Mouse (Mus musculus): ENCODE measurements at regions not wholly inside any gene's neighbourhood (a gene's known extent, or its start where the extent isn't known, plus 50 kb on each side); places are given as distances from the start of the nearest gene placed in this dataset.

GRCm38 (mm10) chr1:185079331-185079880 is 80.0 kb upstream of the Mark1 start:
- H3K4me3 ChIP-seq (replicated peaks): no peak overlapping the region
- no peak for ATAC-seq
- H3K36me3 ChIP-seq: no peaks in the 10 kb centered on the region
- H3K9me3 ChIP-seq: no peaks in the 10 kb centered on the region
- H3K4me1 ChIP-seq (replicated peaks): no peaks in the 10 kb centered on the region
- no peaks in the 10 kb centered on the region for H3K27me3 ChIP-seq (replicated peaks)
- no peak overlapping the region for H3K9ac ChIP-seq
- WGBS: 26% methylated on average over 5 of the region's 5 CpGs
- H3K4me2 ChIP-seq (replicated peaks): no peak overlapping the region
- H3K27ac ChIP-seq: no peak overlapping the region

- H3K4me2 ChIP-seq (replicated peaks): no peak overlapping the region
- no peak for ATAC-seq
- no peak overlapping the region for H3K4me3 ChIP-seq (replicated peaks)
- no peak overlapping the region for H3K27ac ChIP-seq
- no peaks in the 10 kb centered on the region for H3K36me3 ChIP-seq
- H3K9ac ChIP-seq: no peak overlapping the region
- no peaks in the 10 kb centered on the region for H3K9me3 ChIP-seq
- 91% methylated on average over 5 of the region's 5 CpGs for WGBS
- H3K27me3 ChIP-seq (replicated peaks): no peaks in the 10 kb centered on the region
- H3K4me1 ChIP-seq (replicated peaks): no peaks in the 10 kb centered on the region
These were observed 74.6 kb upstream of the Mark1 start for GRCm38 (mm10) chr1:185074001-185074400.

DNA sequence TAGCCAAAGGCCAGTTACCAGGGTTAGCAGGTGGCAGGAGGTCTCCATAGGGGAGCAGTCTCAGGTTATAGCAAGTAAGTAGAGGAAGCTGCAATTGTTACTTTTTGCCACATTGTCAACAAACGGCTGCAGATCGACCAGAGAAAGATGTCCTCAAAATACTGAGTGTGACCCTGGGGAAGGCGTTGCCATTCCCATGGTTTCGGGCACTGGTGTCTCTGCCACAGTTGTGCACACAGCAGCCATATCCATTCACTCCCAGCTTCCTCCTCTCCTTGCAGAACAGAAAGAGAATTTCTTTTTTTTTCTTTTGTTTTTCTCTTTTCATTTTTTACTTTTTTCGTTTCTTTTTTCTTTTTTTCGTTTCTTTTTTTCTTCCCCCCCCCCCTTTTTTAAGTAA is 73.4 kb upstream of the Mark1 start:
- ATAC-seq: no peak
- Histone ChIP-seq H3K4me3 (replicated peaks) (no peak overlapping the region), H3K9ac (no peak overlapping the region)

GRCm38 (mm10) chr1:185071566-185071965 is 72.2 kb upstream of the Mark1 start:
- ATAC-seq: peak; percentile 88
- no peak overlapping the region for H3K4me3 ChIP-seq (replicated peaks)
- H3K9ac ChIP-seq: no peak overlapping the region
- H3K4me1 ChIP-seq (replicated peaks): no peaks in the 10 kb centered on the region
- no peaks in the 10 kb centered on the region for H3K9me3 ChIP-seq
- no peaks in the 10 kb centered on the region for H3K27me3 ChIP-seq (replicated peaks)
- no peak overlapping the region for H3K4me2 ChIP-seq (replicated peaks)
- 41% methylated on average over 7 of the region's 7 CpGs for WGBS
- no peaks in the 10 kb centered on the region for H3K36me3 ChIP-seq
- H3K27ac ChIP-seq: no peak overlapping the region

More for the DNA sequence above, 73.4 kb upstream of the Mark1 start:
- no peaks in the 10 kb centered on the region for H3K4me1 ChIP-seq (replicated peaks)
- no peaks in the 10 kb centered on the region for H3K27me3 ChIP-seq (replicated peaks)
- H3K9me3 ChIP-seq: no peaks in the 10 kb centered on the region
- H3K36me3 ChIP-seq: no peaks in the 10 kb centered on the region
- no peak overlapping the region for H3K27ac ChIP-seq
- WGBS: 82% methylated on average over 6 of the region's 6 CpGs
- H3K4me2 ChIP-seq (replicated peaks): no peak overlapping the region

- WGBS: 70% methylated on average over 3 of the region's 3 CpGs
- no peak; the same call in 1 of the 2 replicates for ATAC-seq
- H3K27me3 ChIP-seq (replicated peaks): no peaks in the 10 kb centered on the region
- no peak overlapping the region for H3K9ac ChIP-seq
- H3K27ac ChIP-seq: no peak overlapping the region
- H3K4me2 ChIP-seq (replicated peaks): no peak overlapping the region
- H3K36me3 ChIP-seq: no peaks in the 10 kb centered on the region
- H3K4me1 ChIP-seq (replicated peaks): no peaks in the 10 kb centered on the region
- H3K4me3 ChIP-seq (replicated peaks): no peak overlapping the region
- H3K9me3 ChIP-seq: no peaks in the 10 kb centered on the region
These were observed 71.4 kb upstream of the Mark1 start for GRCm38 (mm10) chr1:185070853-185071149.

DNA sequence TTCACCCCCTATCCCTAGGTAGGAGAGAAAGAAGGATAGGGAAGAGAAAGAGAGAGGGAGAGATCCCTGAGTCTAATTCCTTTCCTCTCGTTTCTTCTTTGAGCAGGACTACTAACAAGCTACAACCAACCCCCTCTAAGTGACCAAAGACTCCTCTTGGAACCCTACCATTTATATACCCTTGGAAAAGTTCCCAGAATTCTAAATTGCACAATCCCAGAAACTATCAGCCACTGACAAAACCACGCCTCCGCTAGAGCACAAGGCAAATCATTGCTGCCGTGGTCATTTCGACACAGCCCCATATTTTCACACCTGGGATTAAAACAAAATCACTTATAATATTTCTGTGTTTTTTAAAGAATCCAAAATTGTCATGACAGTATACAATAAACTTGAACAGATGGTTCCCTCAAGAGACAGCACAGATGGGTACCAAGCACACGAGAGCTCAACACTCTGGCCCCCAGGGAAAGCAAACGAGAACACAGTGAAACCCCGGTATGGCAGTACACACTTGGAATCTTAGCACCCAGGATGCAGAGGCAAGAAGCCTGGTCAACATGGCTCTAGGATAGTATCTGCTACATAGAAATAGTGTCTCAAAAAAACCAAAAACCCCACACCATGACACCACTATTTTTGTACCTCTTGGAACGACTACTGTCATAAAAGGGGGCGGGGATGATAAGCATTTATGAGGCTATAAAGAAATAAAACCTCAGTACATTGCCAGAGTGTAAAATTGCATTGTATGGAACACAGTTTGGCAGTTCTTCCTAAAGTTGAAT is 70.9 kb upstream of the Mark1 start:
- Histone ChIP-seq H3K4me2 (replicated peaks) (peak overlapping the region; percentile 20; the same call in 1 of the 2 replicates), H3K4me1 (replicated peaks) (no peaks in the 10 kb centered on the region), H3K27ac (peak overlapping the region; percentile 49; the same call in 1 of the 2 replicates), H3K9me3 (no peaks in the 10 kb centered on the region), H3K36me3 (no peaks in the 10 kb centered on the region), H3K27me3 (replicated peaks) (no peaks in the 10 kb centered on the region), H3K9ac (no peak overlapping the region), H3K4me3 (replicated peaks) (no peak overlapping the region)
- peak; percentile 81 for ATAC-seq
- 43% methylated on average over 10 of the region's 10 CpGs for WGBS

DNA sequence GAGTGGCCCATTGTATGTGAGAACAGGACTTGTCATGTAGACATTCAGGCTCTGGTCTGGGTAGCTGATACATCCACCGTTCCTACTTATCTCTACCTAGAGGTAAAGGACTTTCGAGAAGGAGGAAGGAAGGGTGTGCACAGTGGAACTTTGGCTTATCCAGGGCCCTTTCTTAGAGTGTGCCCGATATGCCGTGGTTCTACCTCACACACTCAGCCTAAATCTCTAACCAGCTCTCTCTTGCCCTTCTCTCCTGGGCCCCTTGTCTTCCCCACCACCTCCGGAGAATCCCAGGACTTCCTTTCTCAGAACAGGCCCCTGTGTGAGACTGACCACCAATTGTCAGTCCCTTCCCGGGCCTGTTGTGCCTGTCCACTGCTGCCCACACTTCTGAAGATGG is 68.8 kb upstream of the Mark1 start:
- no peaks in the 10 kb centered on the region for H3K27me3 ChIP-seq (replicated peaks)
- 67% methylated on average over 6 of the region's 6 CpGs for WGBS
- H3K36me3 ChIP-seq: no peaks in the 10 kb centered on the region
- no peak overlapping the region for H3K4me3 ChIP-seq (replicated peaks)
- no peaks in the 10 kb centered on the region for H3K4me1 ChIP-seq (replicated peaks)
- no peak overlapping the region for H3K4me2 ChIP-seq (replicated peaks)
- no peak overlapping the region for H3K27ac ChIP-seq
- no peaks in the 10 kb centered on the region for H3K9me3 ChIP-seq
- H3K9ac ChIP-seq: no peak overlapping the region
- no peak for ATAC-seq

GRCm38 (mm10) chr1:185067661-185068060 is 68.3 kb upstream of the Mark1 start:
- ATAC-seq: no peak

GRCm38 (mm10) chr1:185065056-185065455 is 65.7 kb upstream of the Mark1 start:
- no peak overlapping the region for H3K9ac ChIP-seq
- H3K4me1 ChIP-seq (replicated peaks): no peaks in the 10 kb centered on the region
- H3K27ac ChIP-seq: no peak overlapping the region
- ATAC-seq: no peak
- H3K4me2 ChIP-seq (replicated peaks): no peak overlapping the region
- 22% methylated on average over 3 of the region's 3 CpGs for WGBS
- no peaks in the 10 kb centered on the region for H3K36me3 ChIP-seq
- no peaks in the 10 kb centered on the region for H3K27me3 ChIP-seq (replicated peaks)
- no peak overlapping the region for H3K4me3 ChIP-seq (replicated peaks)
- H3K9me3 ChIP-seq: no peaks in the 10 kb centered on the region

More at GRCm38 (mm10) chr1:185067661-185068060, 68.3 kb upstream of the Mark1 start:
- H3K27me3 ChIP-seq (replicated peaks): no peaks in the 10 kb centered on the region
- H3K9me3 ChIP-seq: no peaks in the 10 kb centered on the region
- H3K4me1 ChIP-seq (replicated peaks): no peaks in the 10 kb centered on the region
- H3K27ac ChIP-seq: no peak overlapping the region
- no peak overlapping the region for H3K9ac ChIP-seq
- 25% methylated on average over 5 of the region's 5 CpGs for WGBS
- no peak overlapping the region for H3K4me3 ChIP-seq (replicated peaks)
- no peak overlapping the region for H3K4me2 ChIP-seq (replicated peaks)
- H3K36me3 ChIP-seq: no peaks in the 10 kb centered on the region

DNA sequence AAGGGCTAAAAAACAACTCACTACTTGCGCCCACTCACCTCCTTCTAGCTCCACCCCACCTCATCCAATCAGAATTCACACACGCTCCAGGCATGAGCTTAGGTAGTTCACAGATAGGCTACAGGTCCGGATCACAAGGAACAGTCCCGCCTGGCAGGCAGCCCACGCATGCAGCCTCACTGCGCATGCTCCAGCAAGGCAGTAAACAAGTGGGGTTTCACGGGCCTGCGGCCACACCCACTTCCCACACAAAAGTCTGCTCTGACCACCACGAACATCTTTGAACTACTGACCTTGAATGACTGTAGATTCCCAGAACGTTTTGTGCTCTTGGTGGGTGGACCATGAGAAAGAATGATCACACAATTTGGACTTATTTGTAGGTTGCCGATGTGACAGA is 62.7 kb upstream of the Mark1 start:
- 69% methylated on average over 11 of the region's 11 CpGs for WGBS

DNA sequence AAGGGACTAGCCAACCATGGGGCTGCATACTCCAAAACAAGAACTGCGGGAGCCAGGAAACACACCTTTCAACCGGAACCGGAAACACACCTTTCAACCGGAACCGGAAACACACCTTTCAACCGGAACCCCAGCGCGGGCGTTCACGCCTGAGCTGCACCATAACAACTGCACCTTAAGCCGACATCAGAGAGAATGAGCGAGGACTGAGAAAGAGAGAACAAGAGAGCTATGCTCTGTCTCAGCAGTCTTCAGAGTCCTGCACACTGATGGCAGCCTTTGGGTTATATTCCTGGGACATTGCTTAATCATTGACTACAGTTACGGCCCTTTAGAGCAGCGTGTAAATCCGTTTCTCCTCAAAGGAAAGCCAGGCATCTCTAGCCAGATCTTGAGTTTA is 58.1 kb upstream of the Mark1 start:
- Histone ChIP-seq H3K4me3 (replicated peaks) (no peak overlapping the region), H3K4me2 (replicated peaks) (no peak overlapping the region), H3K9ac (no peak overlapping the region), H3K9me3 (no peaks in the 10 kb centered on the region), H3K27me3 (replicated peaks) (no peaks in the 10 kb centered on the region), H3K36me3 (no peaks in the 10 kb centered on the region), H3K4me1 (replicated peaks) (0 out of 2 replicates have a peak, but pooled peaks cover 4% of the 10 kb centered on the region), H3K27ac (no peak overlapping the region)
- peak; percentile 76 for ATAC-seq
- 70% methylated on average over 15 of the region's 15 CpGs for WGBS

More for the DNA sequence above, 62.7 kb upstream of the Mark1 start:
- no peak for ATAC-seq
- H3K4me1 ChIP-seq (replicated peaks): 0 out of 2 replicates have a peak, but pooled peaks cover 4% of the 10 kb centered on the region
- no peaks in the 10 kb centered on the region for H3K9me3 ChIP-seq
- H3K36me3 ChIP-seq: no peaks in the 10 kb centered on the region
- no peak overlapping the region for H3K9ac ChIP-seq
- no peak overlapping the region for H3K4me3 ChIP-seq (replicated peaks)
- H3K27me3 ChIP-seq (replicated peaks): no peaks in the 10 kb centered on the region
- no peak overlapping the region for H3K4me2 ChIP-seq (replicated peaks)
- no peak overlapping the region for H3K27ac ChIP-seq

DNA sequence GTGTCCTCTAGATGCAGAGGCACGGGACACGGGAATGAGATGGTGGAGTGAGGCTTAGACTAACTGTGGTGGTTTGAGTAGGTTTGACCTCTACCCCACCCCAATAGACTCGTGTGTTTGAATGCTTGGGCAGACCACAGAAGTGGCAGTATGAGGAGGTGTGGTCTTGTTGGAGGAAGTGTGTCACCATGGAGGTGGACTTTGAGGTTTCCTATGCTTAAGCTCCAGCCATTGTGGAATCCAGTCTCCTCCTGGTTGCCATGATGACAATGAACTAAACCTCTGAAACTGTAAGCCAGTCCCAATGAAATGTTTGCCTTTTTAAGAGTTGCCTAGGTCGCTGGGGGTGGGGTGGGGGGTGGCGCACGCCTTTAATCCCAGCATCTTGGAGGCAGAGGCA is 53.3 kb upstream of the Mark1 start:
- WGBS: 82% methylated on average over 6 of the region's 6 CpGs
- Histone ChIP-seq H3K27ac (no peak overlapping the region), H3K4me2 (replicated peaks) (no peak overlapping the region), H3K4me3 (replicated peaks) (no peak overlapping the region), H3K9me3 (no peaks in the 10 kb centered on the region), H3K36me3 (no peaks in the 10 kb centered on the region), H3K9ac (no peak overlapping the region), H3K4me1 (replicated peaks) (0 out of 2 replicates have a peak, but pooled peaks cover 4% of the 10 kb centered on the region), H3K27me3 (replicated peaks) (no peaks in the 10 kb centered on the region)
- no peak for ATAC-seq

- Histone ChIP-seq H3K4me3 (replicated peaks) (no peak overlapping the region), H3K9ac (no peak overlapping the region), H3K27me3 (replicated peaks) (no peaks in the 10 kb centered on the region), H3K36me3 (no peaks in the 10 kb centered on the region), H3K4me1 (replicated peaks) (no peaks in the 10 kb centered on the region), H3K9me3 (no peaks in the 10 kb centered on the region), H3K27ac (no peak overlapping the region), H3K4me2 (replicated peaks) (no peak overlapping the region)
- no peak for ATAC-seq
- WGBS: 86% methylated on average over 2 of the region's 2 CpGs
These were observed 50.6 kb upstream of the Mark1 start for GRCm38 (mm10) chr1:185049980-185050379.
